In the genomic region with DNA sequence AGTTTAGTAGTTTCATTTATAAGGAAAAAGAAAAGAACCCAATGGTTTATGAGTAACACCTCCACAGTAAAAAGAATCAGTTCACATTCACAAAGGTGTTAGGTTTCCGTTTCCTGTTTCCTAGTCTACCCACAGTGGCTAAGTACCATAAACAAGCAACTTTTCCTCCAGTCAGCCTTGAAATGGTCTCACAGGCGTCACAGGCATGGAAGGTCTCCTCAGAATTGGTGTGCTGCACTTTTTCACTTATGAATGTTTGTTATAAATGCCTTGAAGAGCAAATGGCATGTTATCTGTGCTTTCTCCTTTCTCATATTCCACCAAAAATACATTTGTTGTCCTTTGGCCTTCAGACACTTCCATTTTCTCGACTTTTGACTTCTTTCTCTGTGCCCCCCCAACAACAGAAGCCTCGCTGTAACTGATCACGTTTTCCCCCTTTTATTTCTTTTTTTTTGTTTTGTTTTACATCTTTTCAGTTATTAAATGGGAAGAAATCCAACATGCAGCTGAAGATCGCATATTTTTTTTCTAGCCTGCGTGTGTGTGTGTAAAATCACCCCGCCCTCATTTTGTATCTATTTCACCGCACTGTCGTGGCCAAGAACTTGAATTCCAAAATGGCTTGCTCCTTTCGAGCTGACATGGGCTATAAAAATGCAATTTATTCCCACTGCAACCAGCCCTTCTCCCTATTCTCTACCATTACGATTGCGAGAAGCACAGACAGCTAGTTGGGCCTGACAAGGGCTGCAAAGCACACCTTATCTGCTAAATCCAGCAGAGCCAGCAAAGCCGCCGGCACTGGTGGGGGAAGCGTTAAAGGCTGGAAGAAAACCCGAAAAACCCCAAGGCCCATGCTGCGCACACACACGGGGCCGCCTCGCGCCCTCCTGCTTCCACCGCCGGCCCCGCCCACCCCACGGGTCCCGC, we compare ENCODE assay signal across 8 mouse cellular contexts. TPM values are rescaled to one million over a fixed set of nuclear protein-coding genes. Genes with fewer than 3 reads are reported as not detected.
DNase-seq lines count a peak whose midpoint lies in the region; ATAC-seq and TF ChIP-seq lines count a peak whose summit lies in the region.

No protein-coding gene starts in this region.

- H3K79me2 ChIP-seq in liver, adult 2 months (ENCODE audit: control insufficient read depth, insufficient read depth, low read length) = peaks cover 5% of the 10 kb centered on the region; the same call in 1 of the 2 replicates

- H3K4me3 ChIP-seq in liver, adult 2 months (ENCODE audit: insufficient read depth, low read depth, low read length) = peak overlapping the region; percentile 61
- peak overlapping the region; percentile 74 for H3K4me3 ChIP-seq in heart, postnatal 0 days (ENCODE audit: low read depth, low read length)
- H3K4me3 ChIP-seq in liver, embryonic 15.5 days (replicated peaks) = peak overlapping the region; percentile 93
- peak overlapping the region; percentile 90 for H3K4me3 ChIP-seq in stomach, embryonic 15.5 days (replicated peaks)

- ATAC-seq in common myeloid progenitor, adult 5-6 weeks (replicated peaks; ENCODE audit: low read depth, poor library complexity, severe bottlenecking) = peak; percentile 71
- peak; percentile 9 for ATAC-seq in heart, postnatal 0 days (ENCODE audit: insufficient read depth, low read depth)
- no peak; the same call in 1 of the 2 replicates for ATAC-seq in liver, embryonic 15.5 days (ENCODE audit: insufficient read depth)
- no peak; the same call in 1 of the 2 replicates for ATAC-seq in stomach, embryonic 15.5 days (ENCODE audit: insufficient read depth, low FRiP score, low read depth)

- 7% methylated on average over 26 of the region's 27 CpGs for WGBS in liver, adult 2 months
- 7% methylated on average over 27 of the region's 27 CpGs for WGBS in heart, postnatal 0 days
- 5% methylated on average over 26 of the region's 27 CpGs for WGBS in liver, embryonic 15.5 days (ENCODE audit: insufficient replicate concordance)
- WGBS in stomach, embryonic 15.5 days = 5% methylated on average over 24 of the region's 27 CpGs

- peak; percentile 8 for DNase-seq in liver, adult 2 months (ENCODE audit: extremely low read depth, low read depth, low spot score)
- DNase-seq in liver (no peak), MN1 (ENCODE audit: low spot score) (peak; percentile 57)
- no peak for DNase-seq in heart, postnatal 0 days (ENCODE audit: low spot score)
- DNase-seq in right cerebral cortex, postnatal 10 days (ENCODE audit: low spot score in 2 of 2) = no peak

- H3K4me2 ChIP-seq in heart, postnatal 0 days (ENCODE audit: low read depth, low read length) = peak overlapping the region; percentile 74
- H3K4me2 ChIP-seq in liver, embryonic 15.5 days = peak overlapping the region; percentile 96
- peak overlapping the region; percentile 72 for H3K4me2 ChIP-seq in stomach, embryonic 15.5 days

- H3K9ac ChIP-seq in liver, adult 2 months (ENCODE audit: low read depth, low read length) = peak overlapping the region; percentile 91
- peak overlapping the region; percentile 56 for H3K9ac ChIP-seq in heart, postnatal 0 days (replicated peaks; ENCODE audit: low read depth, low read length)
- H3K9ac ChIP-seq in liver, embryonic 15.5 days = peak overlapping the region; percentile 64
- H3K9ac ChIP-seq in stomach, embryonic 15.5 days = peak overlapping the region; percentile 50

- peaks cover 3% of the 10 kb centered on the region for H3K4me1 ChIP-seq in liver, adult 2 months (ENCODE audit: control insufficient read depth, insufficient read depth, low read length)
- H3K4me1 ChIP-seq in heart, postnatal 0 days (ENCODE audit: control insufficient read depth, insufficient read depth) = peaks cover 16% of the 10 kb centered on the region
- H3K4me1 ChIP-seq in liver, embryonic 15.5 days (replicated peaks) = peaks cover 32% of the 10 kb centered on the region
- H3K4me1 ChIP-seq in stomach, embryonic 15.5 days = peaks cover 7% of the 10 kb centered on the region; the same call in 1 of the 2 replicates

- no peaks in the 10 kb centered on the region for H3K9me3 ChIP-seq in heart, postnatal 0 days (replicated peaks; ENCODE audit: control insufficient read depth, low read length)
- no peaks in the 10 kb centered on the region for H3K9me3 ChIP-seq in liver, embryonic 15.5 days (replicated peaks)
- no peaks in the 10 kb centered on the region for H3K9me3 ChIP-seq in stomach, embryonic 15.5 days

- no peak for TF ChIP-seq EP300 in heart, postnatal 0 days (IDR thresholded peaks at IDR 0.05; ENCODE audit: low read depth)

- no peaks in the 10 kb centered on the region; the same call in 1 of the 2 replicates for H3K36me3 ChIP-seq in liver, adult 2 months (ENCODE audit: control insufficient read depth, insufficient read depth, low read length)
- H3K36me3 ChIP-seq in heart, postnatal 0 days (replicated peaks; ENCODE audit: control insufficient read depth, insufficient read depth, low read length) = no peaks in the 10 kb centered on the region; the same call in 1 of the 2 replicates
- peaks cover 11% of the 10 kb centered on the region for H3K36me3 ChIP-seq in liver, embryonic 15.5 days (replicated peaks)
- no peaks in the 10 kb centered on the region for H3K36me3 ChIP-seq in stomach, embryonic 15.5 days

- no peaks in the 10 kb centered on the region for H3K27me3 ChIP-seq in liver, adult 2 months (ENCODE audit: control insufficient read depth, insufficient read depth, low read length)
- no peaks in the 10 kb centered on the region for H3K27me3 ChIP-seq in heart, postnatal 0 days (ENCODE audit: control insufficient read depth, insufficient read depth, low read length)
- H3K27me3 ChIP-seq in liver, embryonic 15.5 days = no peaks in the 10 kb centered on the region
- H3K27me3 ChIP-seq in stomach, embryonic 15.5 days (replicated peaks) = no peaks in the 10 kb centered on the region

- peak overlapping the region; percentile 82 for H3K27ac ChIP-seq in liver, adult 2 months (replicated peaks; ENCODE audit: insufficient read depth, low read depth, low read length)
- peak overlapping the region; percentile 98 for H3K27ac ChIP-seq in heart, postnatal 0 days (ENCODE audit: low read depth)
- H3K27ac ChIP-seq in liver, embryonic 15.5 days (replicated peaks) = peak overlapping the region; percentile 98
- peak overlapping the region; percentile 98 for H3K27ac ChIP-seq in stomach, embryonic 15.5 days

- TF ChIP-seq CTCF in liver, adult 2 months (IDR thresholded peaks at IDR 0.05; ENCODE audit: low read depth, low read length) = no peak
- no peak for TF ChIP-seq CTCF in heart, postnatal 0 days (IDR thresholded peaks at IDR 0.05; ENCODE audit: low read depth)

- no peak for TF ChIP-seq POLR2A in liver, adult 2 months (IDR thresholded peaks at IDR 0.05; ENCODE audit: extremely low read depth, insufficient read depth, low read length)

RNA-seq across cellular contexts. Expression of gene Asf1a, which starts 0.5 kb away (rescaled TPM):
- 10.5 and 11.2 TPM in 2 replicates for total RNA-seq in liver, adult 2 months (2014; rRNA removed)
- 2.2 and 3.1 TPM in 2 replicates for polyA plus RNA-seq in liver, adult 2 months (2012; rRNA removed)
- 97.1 and 98.4 TPM in 2 replicates for total RNA-seq in common myeloid progenitor, adult 5-6 weeks (2017)
- 20.4 and 40.7 TPM in 2 replicates for total RNA-seq in heart, postnatal 0 days (2014; rRNA removed; ENCODE audit: low replicate concordance)
- polyA plus RNA-seq in heart, postnatal 0 days (2015; fragmentation: Nextera tagmentation; extraction: Ambion mirVana) = 65.1 and 66.3 TPM in 2 replicates
- 63.2 and 74.6 TPM in 2 replicates for polyA plus RNA-seq in liver, embryonic 15.5 days (2015; fragmentation: Nextera tagmentation; extraction: Ambion mirVana)
- polyA plus RNA-seq in stomach, embryonic 15.5 days (2015; fragmentation: Nextera tagmentation; extraction: Ambion mirVana) = 108 and 110 TPM in 2 replicates

RNA-seq across cellular contexts. Expression of gene Mcm9, which starts 34.2 kb away (rescaled TPM):
- 4.2 and 5.0 TPM in 2 replicates for total RNA-seq in liver, adult 2 months (2014; rRNA removed)
- polyA plus RNA-seq in liver, adult 2 months (2012; rRNA removed) = 1.3 and 1.5 TPM in 2 replicates
- total RNA-seq in common myeloid progenitor, adult 5-6 weeks (2017) = 24.2 and 30.6 TPM in 2 replicates
- 3.9 and 5.4 TPM in 2 replicates for total RNA-seq in heart, postnatal 0 days (2014; rRNA removed; ENCODE audit: low replicate concordance)
- polyA plus RNA-seq in heart, postnatal 0 days (2015; fragmentation: Nextera tagmentation; extraction: Ambion mirVana) = 5.6 and 5.8 TPM in 2 replicates
- 3.4 and 4.2 TPM in 2 replicates for polyA plus RNA-seq in liver, embryonic 15.5 days (2015; fragmentation: Nextera tagmentation; extraction: Ambion mirVana)
- 8.1 and 10.4 TPM in 2 replicates for polyA plus RNA-seq in stomach, embryonic 15.5 days (2015; fragmentation: Nextera tagmentation; extraction: Ambion mirVana)

Comparison
In these comparisons a context has a peak if more than half of its experiments do, and no peak if none do; other contexts are left out.
1. DNase-seq: peak in liver, adult 2 months (single experiment) and MN1 (single experiment); none in liver (single experiment), heart, postnatal 0 days (single experiment) and right cerebral cortex, postnatal 10 days (0 of 2).
2. RNA of gene Asf1a, which starts 0.5 kb away (polyA plus RNA-seq): 108 to 110 TPM in stomach, embryonic 15.5 days, 63.2 to 74.6 TPM in liver, embryonic 15.5 days and 65.1 to 66.3 TPM in heart, postnatal 0 days; 2.2 to 3.1 TPM in liver, adult 2 months; every median in the first group is over 10 times any median in the second.
3. ATAC-seq: peak in common myeloid progenitor, adult 5-6 weeks (single experiment) and heart, postnatal 0 days (single experiment); none in liver, embryonic 15.5 days (single experiment) and stomach, embryonic 15.5 days (single experiment).
4. Peak in every context shown above with its lines, with median percentiles within 50 percentile points of each other: H3K27ac ChIP-seq, H3K4me3 ChIP-seq, H3K9ac ChIP-seq and H3K4me2 ChIP-seq.